Mouse (Mus musculus): ENCODE data around the gene Emilin2.

DNA sequence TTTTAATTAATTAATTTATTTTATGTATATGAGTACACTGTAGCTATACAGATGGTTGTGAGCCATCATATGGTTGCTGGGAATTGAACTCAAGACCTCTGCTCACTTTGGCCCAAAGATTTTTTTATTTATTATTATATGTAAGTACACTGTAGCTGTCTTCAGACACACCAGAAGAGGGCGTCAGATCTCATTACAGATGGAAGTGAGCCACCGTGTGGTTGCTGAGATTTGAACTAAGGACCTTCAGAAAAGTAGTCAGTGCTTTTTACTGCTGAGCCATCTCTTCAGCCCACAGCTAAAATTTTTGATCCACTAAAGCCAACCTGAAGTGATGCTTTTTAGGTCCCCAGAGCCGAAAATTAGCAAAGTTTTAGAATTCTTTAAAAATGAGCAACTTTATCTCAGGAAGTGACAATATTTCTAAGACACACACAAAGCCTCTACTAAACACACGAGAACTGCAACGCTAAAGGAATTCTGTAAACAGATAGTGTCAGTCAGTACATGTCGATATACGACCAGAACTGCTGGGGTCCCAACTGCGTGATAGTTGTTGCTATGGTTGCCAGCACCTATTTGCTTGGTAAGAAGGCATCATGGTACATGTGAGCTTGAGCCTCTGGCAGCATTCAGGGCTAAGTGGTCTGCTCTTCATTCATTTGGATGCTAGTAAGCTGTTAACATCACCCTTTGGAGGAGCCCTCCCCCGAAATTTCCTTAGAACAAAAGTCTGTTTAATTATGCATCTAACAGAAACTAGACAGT, 84.5 kb downstream of the Emilin2 start:
- TF ChIP-seq CTCF (IDR thresholded peaks at IDR 0.05; ENCODE audit: extremely low read depth, insufficient read length, insufficient replicate concordance, low read depth, low read length) (no peak), POLR2A (IDR thresholded peaks at IDR 0.05; ENCODE audit: low read depth, low read length) (no peak)

Data from small intestine, adult 2 months (tissue).